Mouse (Mus musculus) cerebellum, adult 2 months (tissue): ENCODE results near the gene Tex22.

Experiments
- CTCF ChIP-seq: fragments of 200-500 bp; IDR thresholded peaks from 2 replicates; pipeline ENCODE4 v1.5.1; 2011; ENCODE audit warnings: low read depth, mild to moderate bottlenecking, control low read depth, low read length, moderate library complexity, borderline replicate concordance; ENCODE audit not compliant: insufficient read depth
- POLR2A ChIP-seq: fragments of 200-500 bp; IDR thresholded peaks from 2 replicates; pipeline ENCODE4 v1.6.1; 2011; ENCODE audit warnings: low read length, control low read depth, borderline replicate concordance; ENCODE audit not compliant: insufficient read depth

- TF ChIP-seq CTCF (no peak), POLR2A (no peak)
These were observed 47.7 kb upstream of the Tex22 start for GRCm38 (mm10) chr12:113026557-113026956.
